Mouse (Mus musculus) neural tube, embryonic 14.5 days (tissue): ENCODE results near the gene Lrrc29. TPM values are rescaled to one million over a fixed set of nuclear protein-coding genes. Genes with fewer than 3 reads are reported as not detected.

Experiments
- ATAC-seq: fragments of 200-750 bp; cut with Nextera tagmentation; 2 replicates; pipeline ENCODE4 v1.8.0; 2017; ENCODE audit warnings: low read depth, mild to moderate bottlenecking, moderate TSS enrichment, moderate library complexity
- H3K27ac ChIP-seq: fragments of 300-500 bp; sonication (generic); 2 replicates; pipeline ENCODE4 v1.5.1; 2014; ENCODE audit warnings: low read depth, mild to moderate bottlenecking, control low read depth, low read length, moderate library complexity, mixed read lengths
- H3K27me3 ChIP-seq: fragments of 300-500 bp; sonication (generic); 2 replicates; pipeline ENCODE4 v1.6.1; 2014; ENCODE audit warnings: low read length; ENCODE audit not compliant: control insufficient read depth, insufficient read depth
- H3K36me3 ChIP-seq: fragments of 300-500 bp; sonication (generic); 2 replicates; pipeline ENCODE4 v1.6.1; 2014; ENCODE audit warnings: low read length, mixed read lengths; ENCODE audit not compliant: control insufficient read depth, insufficient read depth
- H3K4me1 ChIP-seq: fragments of 300-500 bp; sonication (generic); 2 replicates; pipeline ENCODE4 v1.6.1; 2014; ENCODE audit warnings: low read length; ENCODE audit not compliant: control insufficient read depth, insufficient read depth
- H3K4me2 ChIP-seq: fragments of 300-500 bp; sonication (generic); 2 replicates; pipeline ENCODE4 v1.6.1; 2014; ENCODE audit warnings: mild to moderate bottlenecking, low read depth, low read length, control low read depth
- H3K4me3 ChIP-seq: fragments of 300-500 bp; sonication (generic); 2 replicates; pipeline ENCODE4 v1.5.1; 2014; ENCODE audit warnings: low read depth, low read length, control low read depth, mixed read lengths
- H3K9ac ChIP-seq: fragments of 300-500 bp; sonication (generic); replicated peaks from 2 replicates; pipeline ENCODE4 v1.6.1; 2014; ENCODE audit warnings: low read depth, mild to moderate bottlenecking, control low read depth, low read length, mixed read lengths
- H3K9me3 ChIP-seq: fragments of 300-500 bp; sonication (generic); 2 replicates; pipeline ENCODE4 v1.6.1; 2016; ENCODE audit warnings: low read length; ENCODE audit not compliant: control insufficient read depth
- WGBS: fragments of 180-500 bp; shearing (Covaris S2); extraction: QIAGEN DNeasy Blood & Tissue Kit; methylation state at CpG from one replicate; pipeline ENCODE4 v1.1.7; 2014; 5-methylcytosine and 5-hydroxymethylcytosine counted together
- polyA plus RNA-seq: library from polyadenylated mRNA; unstranded; fragments of >200 nt; fragmentation: Nextera tagmentation; extraction: Ambion mirVana; gene quantifications from 2 replicates; pipeline ENCODE4 v1.2.1, GENCODE M21; 2014

Lrrc29 gene
- polyA plus RNA-seq, 1 experiment from 2014 or later: 0.95 TPM

DNA sequence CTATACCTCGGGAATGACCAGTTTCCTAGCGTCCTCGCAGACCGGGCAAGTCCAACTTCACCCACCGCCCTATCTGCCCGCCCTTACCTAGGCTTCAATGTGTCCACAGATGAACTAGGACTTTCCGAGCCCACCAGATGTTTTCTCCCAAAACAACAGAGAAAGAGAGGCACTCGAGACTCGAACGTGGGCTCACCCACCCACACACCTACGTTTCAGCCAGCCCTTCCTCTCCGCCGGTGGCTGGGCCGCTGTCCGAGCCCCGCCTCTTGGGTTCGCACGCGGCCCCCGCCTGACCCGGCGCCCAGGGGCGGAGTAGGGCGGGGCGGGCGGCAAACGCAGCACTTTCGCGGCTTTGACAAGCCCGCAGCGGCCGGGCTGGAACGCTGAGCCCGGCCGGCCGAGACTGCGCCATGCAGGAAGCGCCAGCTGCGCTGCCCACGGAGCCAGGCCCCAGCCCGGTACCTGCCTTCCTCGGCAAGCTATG is 56.6 kb downstream of the Lrrc29 start, which contains the start of gene Hsf4:
Gene Hsf4 (plus strand): TSS at position 341 of the 487 bp plus-strand sequence.
- Histone ChIP-seq H3K4me2 (peak within 1 kb of the TSS; percentile 79), H3K36me3 (no peaks in the 10 kb centered on the region)

DNA sequence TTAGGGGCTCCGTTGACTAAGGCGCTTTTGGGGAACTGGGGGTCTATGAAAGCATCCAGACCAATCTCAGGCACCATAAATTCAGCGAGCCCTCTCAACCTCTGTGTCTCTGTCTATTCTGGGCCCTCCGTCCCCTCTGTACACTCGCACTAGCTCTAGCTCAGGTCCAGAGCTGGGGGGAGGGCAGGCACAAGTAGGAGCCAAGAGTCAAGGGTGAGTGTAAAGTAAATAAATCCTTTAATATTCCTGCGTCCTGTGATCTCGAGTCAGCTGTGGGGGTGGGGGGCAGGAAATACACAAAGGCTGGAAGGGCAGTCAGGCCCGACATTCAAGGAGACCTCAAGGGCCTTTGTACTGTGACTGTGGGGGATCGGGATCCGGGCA is 57.0 kb downstream of the Lrrc29 start:
- peak overlapping the region; percentile 79 for H3K4me2 ChIP-seq
- no peaks in the 10 kb centered on the region for H3K9me3 ChIP-seq
- ATAC-seq: peak; percentile 22; the same call in 1 of the 2 replicates
- peaks cover 11% of the 10 kb centered on the region for H3K4me1 ChIP-seq
- no peaks in the 10 kb centered on the region for H3K36me3 ChIP-seq
- H3K27me3 ChIP-seq: peaks cover 65% of the 10 kb centered on the region
- H3K4me3 ChIP-seq: peak overlapping the region; percentile 39
- peak overlapping the region; percentile 43 for H3K9ac ChIP-seq
- WGBS: under 1% methylated on average over 10 of the region's 10 CpGs
- no peak overlapping the region for H3K27ac ChIP-seq

More for the DNA sequence above, 56.6 kb downstream of the Lrrc29 start, which contains the start of gene Hsf4:
- H3K4me3 ChIP-seq: peak within 1 kb of the TSS; percentile 39
- peak within 1 kb of the TSS; percentile 43 for H3K9ac ChIP-seq
- ATAC-seq: no peak; the same call in 1 of the 2 replicates
- H3K4me1 ChIP-seq: peaks cover 11% of the 10 kb centered on the region
- under 1% methylated on average over 42 of the region's 42 CpGs for WGBS
- H3K9me3 ChIP-seq: no peaks in the 10 kb centered on the region
- H3K27ac ChIP-seq: no peak within 1 kb of the TSS
- H3K27me3 ChIP-seq: peaks cover 69% of the 10 kb centered on the region

DNA sequence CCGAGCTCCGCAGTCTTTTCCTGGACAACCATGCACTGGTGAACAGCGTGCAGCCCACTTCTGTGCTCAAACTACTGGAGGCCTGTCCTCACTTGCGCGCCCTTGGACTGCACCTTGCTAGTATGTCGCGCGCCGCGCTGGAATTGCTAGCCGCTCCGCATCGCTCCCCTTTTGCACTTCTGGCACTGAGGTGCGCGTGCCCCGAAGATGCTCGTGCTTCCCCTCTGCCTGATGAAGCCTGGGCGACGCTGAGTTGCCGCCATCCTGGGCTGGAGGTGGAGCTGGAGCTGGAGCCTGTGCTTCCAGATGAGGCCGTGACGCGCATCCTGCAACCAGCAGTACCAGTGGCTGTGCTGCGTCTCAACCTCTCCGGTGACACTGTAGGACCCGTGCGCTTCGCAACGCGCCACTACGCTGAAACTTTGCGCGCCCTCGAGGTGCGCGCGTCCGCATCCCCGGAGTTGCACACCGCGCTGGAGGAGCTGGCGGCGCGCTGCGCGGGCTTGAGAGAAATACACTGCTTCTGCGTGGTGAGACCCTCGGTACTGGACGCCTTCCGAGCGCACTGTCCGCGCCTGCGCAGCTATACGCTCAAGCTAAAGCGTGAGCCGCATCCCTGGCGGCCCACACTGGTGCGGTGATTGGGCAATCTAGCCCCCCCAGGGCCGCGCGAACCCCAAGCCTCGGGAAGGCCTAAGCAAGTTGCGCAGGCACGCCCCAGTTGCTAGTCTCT is 57.6 kb downstream of the Lrrc29 start:
- peak overlapping the region; percentile 39 for H3K4me3 ChIP-seq
- peaks cover 11% of the 10 kb centered on the region for H3K4me1 ChIP-seq
- 0 out of 2 replicates have a peak overlapping the region, but pooled peaks have one; percentile 22 for H3K27ac ChIP-seq
- no peaks in the 10 kb centered on the region for H3K9me3 ChIP-seq
- under 1% methylated on average over 65 of the region's 65 CpGs for WGBS
- peaks cover 63% of the 10 kb centered on the region for H3K27me3 ChIP-seq
- ATAC-seq: peak; percentile 87
- H3K9ac ChIP-seq: peak overlapping the region; percentile 43
- H3K36me3 ChIP-seq: no peaks in the 10 kb centered on the region
- peak overlapping the region; percentile 79 for H3K4me2 ChIP-seq

DNA sequence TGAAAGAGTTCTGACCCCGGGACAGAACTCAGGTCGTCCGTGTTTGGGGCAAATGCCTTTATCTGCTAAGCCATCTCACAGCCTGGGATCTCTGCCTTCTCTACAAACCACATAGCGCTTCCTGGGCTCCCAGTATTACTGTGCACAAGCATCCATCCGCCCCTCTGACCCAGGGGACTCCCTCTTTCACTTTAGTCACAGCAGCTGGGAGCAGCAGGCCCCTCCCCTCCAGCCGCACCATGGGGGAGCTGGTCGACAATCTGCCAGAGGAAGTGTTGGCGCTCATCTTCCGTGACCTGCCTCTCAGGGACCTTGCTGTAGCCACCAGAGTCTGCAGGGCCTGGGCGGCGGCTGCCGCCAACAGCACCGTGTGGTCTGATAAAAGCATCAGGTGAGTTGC is 59.3 kb downstream of the Lrrc29 start:
- 11% methylated on average over 13 of the region's 13 CpGs for WGBS
- Histone ChIP-seq H3K4me2 (no peak overlapping the region), H3K4me3 (no peak overlapping the region), H3K27ac (no peak overlapping the region), H3K9ac (no peak overlapping the region), H3K4me1 (peaks cover 11% of the 10 kb centered on the region), H3K9me3 (no peaks in the 10 kb centered on the region), H3K36me3 (no peaks in the 10 kb centered on the region), H3K27me3 (peaks cover 59% of the 10 kb centered on the region)
- ATAC-seq: no peak

DNA sequence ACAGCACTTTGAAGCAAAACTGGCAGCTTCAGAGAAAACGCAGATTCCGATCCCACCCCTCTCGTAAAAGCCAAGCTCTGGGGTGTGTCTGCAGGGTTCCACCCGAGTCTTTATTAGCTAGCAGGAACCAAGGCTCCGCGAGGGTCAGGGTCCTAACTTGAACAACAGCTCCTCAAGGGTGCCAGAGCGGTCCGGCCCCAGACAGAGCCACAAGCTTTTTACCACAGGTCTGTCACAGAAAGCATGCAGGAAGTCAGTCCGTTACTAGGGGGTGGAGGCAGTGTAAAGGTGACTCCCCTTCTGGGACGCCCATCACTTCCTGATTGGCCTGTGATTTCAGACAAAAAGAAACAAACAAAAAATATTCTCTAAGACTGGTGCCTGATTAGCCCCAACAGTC is 61.0 kb downstream of the Lrrc29 start:
- peak overlapping the region; percentile 80; the same call in 1 of the 2 replicates for H3K4me2 ChIP-seq
- no peaks in the 10 kb centered on the region for H3K9me3 ChIP-seq
- peaks cover 11% of the 10 kb centered on the region for H3K4me1 ChIP-seq
- no peak overlapping the region for H3K27ac ChIP-seq
- 6% methylated on average over 10 of the region's 10 CpGs for WGBS
- no peak for ATAC-seq
- peak overlapping the region; percentile 62; the same call in 1 of the 2 replicates for H3K4me3 ChIP-seq
- H3K9ac ChIP-seq: no peak overlapping the region
- peaks cover 58% of the 10 kb centered on the region for H3K27me3 ChIP-seq
- no peaks in the 10 kb centered on the region for H3K36me3 ChIP-seq

DNA sequence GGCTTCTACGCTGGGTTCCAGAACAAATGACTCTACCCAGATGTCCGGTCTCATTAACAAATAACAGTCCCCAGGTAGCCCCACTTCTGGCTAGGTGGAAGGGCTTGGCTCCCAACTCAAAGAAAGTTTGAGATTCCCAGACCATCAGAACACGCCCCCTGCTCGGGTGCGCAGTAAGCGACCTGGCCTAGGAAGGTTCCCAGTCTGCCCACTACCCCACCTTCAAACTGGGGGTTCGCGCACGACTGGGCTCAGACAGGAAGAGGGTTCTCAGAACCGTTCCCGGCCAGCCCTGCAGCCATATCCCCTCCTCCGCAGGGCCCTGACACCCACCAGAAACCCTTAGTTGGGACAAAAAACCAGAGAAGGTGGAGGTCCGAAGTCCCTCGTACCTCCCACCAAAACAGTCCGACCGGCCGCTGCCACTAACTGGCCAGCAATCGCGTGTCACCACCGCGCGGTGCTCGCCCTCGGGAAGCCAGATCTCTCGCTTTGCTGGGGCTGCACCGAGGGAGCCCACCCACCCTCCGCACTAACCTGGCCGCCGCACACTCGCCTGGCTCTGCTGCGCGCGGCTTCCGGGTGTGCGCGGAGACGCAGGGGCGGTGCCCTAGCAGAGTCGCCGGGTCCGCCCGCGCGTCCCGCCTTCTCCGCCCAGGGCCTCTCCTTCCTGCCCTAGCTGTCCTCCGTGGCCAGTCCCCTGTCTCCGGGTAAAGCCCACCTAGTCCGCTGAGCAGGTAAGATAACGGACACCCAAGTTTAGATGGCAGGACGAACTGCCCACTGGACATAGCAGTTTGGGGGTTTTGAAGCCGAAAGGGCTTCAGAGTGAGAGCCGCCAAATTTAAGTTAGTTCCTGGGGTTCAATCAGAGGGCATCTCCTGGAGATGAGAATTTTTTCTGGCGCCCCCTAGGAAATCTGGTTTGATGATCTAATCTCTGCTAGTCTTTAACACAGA is 61.8 kb downstream of the Lrrc29 start, which contains the start of the genes Tradd and Fbxl8:
Gene Tradd (minus strand): TSS at position 586 of the 959 bp plus-strand sequence.
Gene Fbxl8 (plus strand): TSS at position 625 of the 959 bp plus-strand sequence.
- Histone ChIP-seq H3K27ac (no peak within 1 kb of the TSS), H3K4me2 (peak within 1 kb of the TSS; percentile 80)

DNA sequence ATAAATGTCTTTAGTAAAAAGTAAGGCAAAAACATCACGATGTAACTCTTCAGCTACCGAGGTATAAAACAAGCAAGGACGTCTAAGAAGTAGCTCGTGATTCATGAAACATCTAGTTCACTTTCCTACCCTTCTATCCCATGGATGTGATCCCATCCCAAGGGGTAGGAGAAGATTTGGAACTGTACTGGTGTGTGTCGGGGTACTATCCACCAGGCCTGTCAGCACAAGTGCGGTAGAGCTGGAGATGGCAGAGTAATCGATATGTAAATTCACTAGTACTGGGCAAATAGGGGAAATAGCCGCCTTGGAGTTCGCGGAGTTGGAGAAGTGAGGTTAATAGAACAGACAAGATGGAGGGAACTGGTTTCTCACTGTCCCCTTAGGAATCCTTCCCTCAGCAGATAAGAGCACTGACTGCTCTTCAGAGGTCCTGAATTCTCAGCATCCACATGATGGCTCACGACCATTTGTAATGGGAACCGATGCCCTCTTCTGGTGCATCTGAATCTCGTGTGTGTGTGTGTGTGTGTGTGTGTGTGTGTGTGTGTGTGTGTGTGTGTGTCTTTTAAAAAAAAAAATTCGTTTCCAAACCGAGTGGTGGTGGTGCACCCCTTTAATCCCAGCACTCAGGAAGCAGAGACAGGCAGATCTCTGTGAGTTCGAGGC is 62.7 kb downstream of the Lrrc29 start:
- Histone ChIP-seq H3K4me2 (no peak overlapping the region), H3K4me1 (peaks cover 3% of the 10 kb centered on the region; the same call in 1 of the 2 replicates), H3K27me3 (peaks cover 65% of the 10 kb centered on the region), H3K9ac (no peak overlapping the region), H3K27ac (no peak overlapping the region), H3K4me3 (no peak overlapping the region), H3K9me3 (no peaks in the 10 kb centered on the region), H3K36me3 (no peaks in the 10 kb centered on the region)
- no peak for ATAC-seq
- WGBS: 41% methylated on average over 16 of the region's 16 CpGs

More for the DNA sequence above, 61.8 kb downstream of the Lrrc29 start, which contains the start of the genes Tradd and Fbxl8:
- Histone ChIP-seq H3K9me3 (no peaks in the 10 kb centered on the region), H3K9ac (peak within 1 kb of the TSS; percentile 54), H3K36me3 (no peaks in the 10 kb centered on the region), H3K4me3 (peak within 1 kb of the TSS; percentile 62), H3K27me3 (peaks cover 58% of the 10 kb centered on the region), H3K4me1 (peaks cover 9% of the 10 kb centered on the region; the same call in 1 of the 2 replicates)
- ATAC-seq: peak; percentile 13; the same call in 1 of the 2 replicates
- 1% methylated on average over 54 of the region's 54 CpGs for WGBS
